Mouse (Mus musculus): ENCODE results near the gene Arhgef17. TPM values are rescaled to one million over a fixed set of nuclear protein-coding genes. Genes with fewer than 3 reads are reported as not detected.

The Arhgef17 gene
- polyA plus RNA-seq, 1 experiment from 2014 or later, result 12.9 TPM

GRCm38 (mm10) chr7:100905037-100905436 lies 26.9 kb downstream of the Arhgef17 start:
- H3K4me3 ChIP-seq (ENCODE audit: low read depth, low read length), result no peak overlapping the region
- WGBS, result 74% methylated on average over 7 of the region's 7 CpGs
- DNase-seq (ENCODE audit: low spot score) (no peak), ATAC-seq (replicated peaks; ENCODE audit: low FRiP score, low TSS enrichment, low read depth) (no peak)
- H3K27me3 ChIP-seq (replicated peaks; ENCODE audit: control insufficient read depth, insufficient read depth, low read length), result no peaks in the 10 kb centered on the region
- no peak overlapping the region for H3K4me2 ChIP-seq (ENCODE audit: low read length)
- peaks cover 15% of the 10 kb centered on the region for H3K4me1 ChIP-seq (replicated peaks; ENCODE audit: control insufficient read depth, insufficient read depth, low read length)
- no peaks in the 10 kb centered on the region for H3K9me3 ChIP-seq (ENCODE audit: control insufficient read depth, low read length)
- H3K36me3 ChIP-seq (ENCODE audit: control insufficient read depth, insufficient read depth, low read length), result 0 out of 2 replicates have a peak, but pooled peaks cover 24% of the 10 kb centered on the region
- H3K27ac ChIP-seq (ENCODE audit: low read depth), result no peak overlapping the region
- no peak overlapping the region for H3K9ac ChIP-seq (ENCODE audit: low read length)

- no peak overlapping the region for H3K4me2 ChIP-seq (ENCODE audit: low read length)
- peaks cover 10% of the 10 kb centered on the region for H3K4me1 ChIP-seq (replicated peaks; ENCODE audit: control insufficient read depth, insufficient read depth, low read length)
- H3K27ac ChIP-seq (ENCODE audit: low read depth), result no peak overlapping the region
- no peak for DNase-seq (ENCODE audit: low spot score)
- H3K9me3 ChIP-seq (ENCODE audit: control insufficient read depth, low read length), result no peaks in the 10 kb centered on the region
- 0 out of 2 replicates have a peak, but pooled peaks cover 20% of the 10 kb centered on the region for H3K36me3 ChIP-seq (ENCODE audit: control insufficient read depth, insufficient read depth, low read length)
- no peak overlapping the region for H3K9ac ChIP-seq (ENCODE audit: low read length)
- no peak for ATAC-seq (replicated peaks; ENCODE audit: low FRiP score, low TSS enrichment, low read depth)
- H3K27me3 ChIP-seq (replicated peaks; ENCODE audit: control insufficient read depth, insufficient read depth, low read length), result no peaks in the 10 kb centered on the region
- H3K4me3 ChIP-seq (ENCODE audit: low read depth, low read length), result no peak overlapping the region
- WGBS, result 89% methylated on average over 5 of the region's 5 CpGs
Measured at GRCm38 (mm10) chr7:100904612-100905011, 27.3 kb downstream of the Arhgef17 start.

- ATAC-seq (replicated peaks; ENCODE audit: low FRiP score, low TSS enrichment, low read depth) (0 out of 2 replicates have a peak, but pooled peaks have one; percentile 16), DNase-seq (ENCODE audit: low spot score) (no peak)
- no peaks in the 10 kb centered on the region for H3K9me3 ChIP-seq (ENCODE audit: control insufficient read depth, low read length)
- H3K4me3 ChIP-seq (ENCODE audit: low read depth, low read length), result no peak overlapping the region
- H3K9ac ChIP-seq (ENCODE audit: low read length), result no peak overlapping the region
- H3K4me1 ChIP-seq (replicated peaks; ENCODE audit: control insufficient read depth, insufficient read depth, low read length), result peaks cover 3% of the 10 kb centered on the region
- no peaks in the 10 kb centered on the region for H3K27me3 ChIP-seq (replicated peaks; ENCODE audit: control insufficient read depth, insufficient read depth, low read length)
- H3K4me2 ChIP-seq (ENCODE audit: low read length), result no peak overlapping the region
- H3K36me3 ChIP-seq (ENCODE audit: control insufficient read depth, insufficient read depth, low read length), result 0 out of 2 replicates have a peak, but pooled peaks cover 21% of the 10 kb centered on the region
- 77% methylated on average over 9 of the region's 9 CpGs for WGBS
- H3K27ac ChIP-seq (ENCODE audit: low read depth), result no peak overlapping the region
Measured at GRCm38 (mm10) chr7:100902451-100903137, 29.3 kb downstream of the Arhgef17 start.

GRCm38 (mm10) chr7:100897828-100898227 lies 34.1 kb downstream of the Arhgef17 start:
- ATAC-seq (replicated peaks; ENCODE audit: low FRiP score, low TSS enrichment, low read depth), result no peak
- no peaks in the 10 kb centered on the region for H3K27me3 ChIP-seq (replicated peaks; ENCODE audit: control insufficient read depth, insufficient read depth, low read length)

GRCm38 (mm10) chr7:100894833-100895226 lies 37.1 kb downstream of the Arhgef17 start:
- H3K9me3 ChIP-seq (ENCODE audit: control insufficient read depth, low read length), result no peaks in the 10 kb centered on the region
- peak overlapping the region; percentile 69 for H3K4me2 ChIP-seq (ENCODE audit: low read length)
- DNase-seq (ENCODE audit: low spot score), result no peak
- no peaks in the 10 kb centered on the region for H3K27me3 ChIP-seq (replicated peaks; ENCODE audit: control insufficient read depth, insufficient read depth, low read length)
- peak overlapping the region; percentile 43 for H3K9ac ChIP-seq (ENCODE audit: low read length)
- H3K4me3 ChIP-seq (ENCODE audit: low read depth, low read length), result peak overlapping the region; percentile 35
- 6% methylated on average over 11 of the region's 12 CpGs for WGBS
- no peak overlapping the region for H3K27ac ChIP-seq (ENCODE audit: low read depth)
- peaks cover 21% of the 10 kb centered on the region for H3K36me3 ChIP-seq (ENCODE audit: control insufficient read depth, insufficient read depth, low read length)
- peaks cover 21% of the 10 kb centered on the region for H3K4me1 ChIP-seq (replicated peaks; ENCODE audit: control insufficient read depth, insufficient read depth, low read length)
- peak; percentile 51 for ATAC-seq (replicated peaks; ENCODE audit: low FRiP score, low TSS enrichment, low read depth)

More at GRCm38 (mm10) chr7:100897828-100898227, 34.1 kb downstream of the Arhgef17 start:
- Histone ChIP-seq H3K4me2 (ENCODE audit: low read length) (no peak overlapping the region), H3K36me3 (ENCODE audit: control insufficient read depth, insufficient read depth, low read length) (0 out of 2 replicates have a peak, but pooled peaks cover 9% of the 10 kb centered on the region), H3K4me1 (replicated peaks; ENCODE audit: control insufficient read depth, insufficient read depth, low read length) (peaks cover 21% of the 10 kb centered on the region), H3K27ac (ENCODE audit: low read depth) (no peak overlapping the region), H3K9me3 (ENCODE audit: control insufficient read depth, low read length) (no peaks in the 10 kb centered on the region), H3K9ac (ENCODE audit: low read length) (no peak overlapping the region), H3K4me3 (ENCODE audit: low read depth, low read length) (no peak overlapping the region)
- DNase-seq (ENCODE audit: low spot score), result no peak
- 79% methylated on average over 5 of the region's 5 CpGs for WGBS

- WGBS, result 4% methylated on average over 53 of the region's 53 CpGs
- H3K27ac ChIP-seq (ENCODE audit: low read depth), result no peak overlapping the region
- peak; percentile 51 for ATAC-seq (replicated peaks; ENCODE audit: low FRiP score, low TSS enrichment, low read depth)
Measured at GRCm38 (mm10) chr7:100894057-100894832, 37.7 kb downstream of the Arhgef17 start.

GRCm38 (mm10) chr7:100893249-100894056 lies 38.5 kb downstream of the Arhgef17 start:
- Histone ChIP-seq H3K9ac (ENCODE audit: low read length) (no peak overlapping the region), H3K4me2 (ENCODE audit: low read length) (no peak overlapping the region), H3K27ac (ENCODE audit: low read depth) (no peak overlapping the region), H3K9me3 (ENCODE audit: control insufficient read depth, low read length) (no peaks in the 10 kb centered on the region), H3K27me3 (replicated peaks; ENCODE audit: control insufficient read depth, insufficient read depth, low read length) (no peaks in the 10 kb centered on the region), H3K4me1 (replicated peaks; ENCODE audit: control insufficient read depth, insufficient read depth, low read length) (peaks cover 21% of the 10 kb centered on the region), H3K4me3 (ENCODE audit: low read depth, low read length) (no peak overlapping the region), H3K36me3 (ENCODE audit: control insufficient read depth, insufficient read depth, low read length) (peaks cover 34% of the 10 kb centered on the region)
- ATAC-seq (replicated peaks; ENCODE audit: low FRiP score, low TSS enrichment, low read depth), result no peak
- DNase-seq (ENCODE audit: low spot score), result no peak
- 69% methylated on average over 20 of the region's 20 CpGs for WGBS

More at GRCm38 (mm10) chr7:100894057-100894832, 37.7 kb downstream of the Arhgef17 start:
- H3K4me1 ChIP-seq (replicated peaks; ENCODE audit: control insufficient read depth, insufficient read depth, low read length), result peaks cover 21% of the 10 kb centered on the region
- peak overlapping the region; percentile 35 for H3K4me3 ChIP-seq (ENCODE audit: low read depth, low read length)
- peak overlapping the region; percentile 69 for H3K4me2 ChIP-seq (ENCODE audit: low read length)
- no peaks in the 10 kb centered on the region for H3K9me3 ChIP-seq (ENCODE audit: control insufficient read depth, low read length)
- no peak for DNase-seq (ENCODE audit: low spot score)
- peaks cover 26% of the 10 kb centered on the region for H3K36me3 ChIP-seq (ENCODE audit: control insufficient read depth, insufficient read depth, low read length)
- H3K27me3 ChIP-seq (replicated peaks; ENCODE audit: control insufficient read depth, insufficient read depth, low read length), result no peaks in the 10 kb centered on the region
- H3K9ac ChIP-seq (ENCODE audit: low read length), result peak overlapping the region; percentile 43

GRCm38 (mm10) chr7:100886535-100886934 lies 45.4 kb downstream of the Arhgef17 start:
- H3K4me1 ChIP-seq (replicated peaks; ENCODE audit: control insufficient read depth, insufficient read depth, low read length), result no peaks in the 10 kb centered on the region
- H3K36me3 ChIP-seq (ENCODE audit: control insufficient read depth, insufficient read depth, low read length), result peaks cover 80% of the 10 kb centered on the region
- no peak overlapping the region for H3K9ac ChIP-seq (ENCODE audit: low read length)
- 30% methylated on average over 3 of the region's 3 CpGs for WGBS
- no peak overlapping the region for H3K4me2 ChIP-seq (ENCODE audit: low read length)
- H3K27ac ChIP-seq (ENCODE audit: low read depth), result no peak overlapping the region
- no peaks in the 10 kb centered on the region for H3K9me3 ChIP-seq (ENCODE audit: control insufficient read depth, low read length)
- H3K27me3 ChIP-seq (replicated peaks; ENCODE audit: control insufficient read depth, insufficient read depth, low read length), result no peaks in the 10 kb centered on the region
- H3K4me3 ChIP-seq (ENCODE audit: low read depth, low read length), result no peak overlapping the region
- ATAC-seq (replicated peaks; ENCODE audit: low FRiP score, low TSS enrichment, low read depth) (no peak), DNase-seq (ENCODE audit: low spot score) (peak; percentile 85)

Measured in intestine, embryonic 14.5 days (tissue).